Mouse (Mus musculus): ENCODE results near the gene Aatk. TPM values are rescaled to one million over a fixed set of nuclear protein-coding genes. Genes with fewer than 3 reads are reported as not detected.

The Aatk gene
- polyA plus RNA-seq, 1 experiment from 2014 or later = 32.2 TPM

GRCm38 (mm10) chr11:120045839-120046552, 971 bp downstream of the Aatk start:
- H3K4me1 ChIP-seq (ENCODE audit: control insufficient read depth, insufficient read depth, low read length) = peaks cover 43% of the 10 kb centered on the region

DNA sequence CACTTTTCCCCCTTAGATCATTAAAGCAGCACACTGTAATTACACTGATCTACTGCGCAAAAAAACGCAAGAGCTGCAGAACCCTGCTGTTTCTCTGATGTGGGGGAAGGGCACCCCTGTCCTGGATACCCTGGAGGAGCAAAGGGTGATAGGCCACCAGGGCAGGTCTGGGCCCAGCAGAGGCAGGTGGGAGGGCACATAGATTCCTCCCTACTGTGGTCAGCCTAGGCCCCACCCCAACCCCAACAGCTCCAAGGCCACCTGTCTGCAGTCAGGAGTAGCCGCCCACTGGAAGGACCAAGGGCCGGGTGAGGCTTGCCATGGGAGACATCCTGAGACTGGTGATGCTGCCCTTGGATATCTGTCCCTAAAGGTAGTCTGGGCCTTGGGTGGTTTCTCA, 1.6 kb downstream of the Aatk start:
- peaks cover 45% of the 10 kb centered on the region for H3K4me1 ChIP-seq (ENCODE audit: control insufficient read depth, insufficient read depth, low read length)
- H3K27me3 ChIP-seq (ENCODE audit: control insufficient read depth, insufficient read depth, low read length) = no peaks in the 10 kb centered on the region
- H3K9me3 ChIP-seq (ENCODE audit: control insufficient read depth, low read length) = no peaks in the 10 kb centered on the region
- H3K27ac ChIP-seq (ENCODE audit: low read depth, low read length) = peak overlapping the region; percentile 80
- WGBS = 50% methylated on average over 4 of the region's 4 CpGs
- peak overlapping the region; percentile 85 for H3K4me2 ChIP-seq (ENCODE audit: low read depth, low read length)
- H3K4me3 ChIP-seq (ENCODE audit: low read depth, low read length) = peak overlapping the region; percentile 52
- no peaks in the 10 kb centered on the region for H3K36me3 ChIP-seq (ENCODE audit: control insufficient read depth, insufficient read depth, low read length)
- ATAC-seq (ENCODE audit: low read depth) = no peak
- H3K9ac ChIP-seq (replicated peaks; ENCODE audit: low read depth, low read length) = peak overlapping the region; percentile 78

More at GRCm38 (mm10) chr11:120045839-120046552, 971 bp downstream of the Aatk start:
- Histone ChIP-seq H3K27me3 (ENCODE audit: control insufficient read depth, insufficient read depth, low read length) (no peaks in the 10 kb centered on the region), H3K9ac (replicated peaks; ENCODE audit: low read depth, low read length) (peak overlapping the region; percentile 78), H3K27ac (ENCODE audit: low read depth, low read length) (peak overlapping the region; percentile 80), H3K36me3 (ENCODE audit: control insufficient read depth, insufficient read depth, low read length) (no peaks in the 10 kb centered on the region), H3K9me3 (ENCODE audit: control insufficient read depth, low read length) (no peaks in the 10 kb centered on the region), H3K4me3 (ENCODE audit: low read depth, low read length) (peak overlapping the region; percentile 52), H3K4me2 (ENCODE audit: low read depth, low read length) (peak overlapping the region; percentile 85)
- peak; percentile 13; the same call in 1 of the 2 replicates for ATAC-seq (ENCODE audit: low read depth)
- WGBS = 38% methylated on average over 11 of the region's 11 CpGs

DNA sequence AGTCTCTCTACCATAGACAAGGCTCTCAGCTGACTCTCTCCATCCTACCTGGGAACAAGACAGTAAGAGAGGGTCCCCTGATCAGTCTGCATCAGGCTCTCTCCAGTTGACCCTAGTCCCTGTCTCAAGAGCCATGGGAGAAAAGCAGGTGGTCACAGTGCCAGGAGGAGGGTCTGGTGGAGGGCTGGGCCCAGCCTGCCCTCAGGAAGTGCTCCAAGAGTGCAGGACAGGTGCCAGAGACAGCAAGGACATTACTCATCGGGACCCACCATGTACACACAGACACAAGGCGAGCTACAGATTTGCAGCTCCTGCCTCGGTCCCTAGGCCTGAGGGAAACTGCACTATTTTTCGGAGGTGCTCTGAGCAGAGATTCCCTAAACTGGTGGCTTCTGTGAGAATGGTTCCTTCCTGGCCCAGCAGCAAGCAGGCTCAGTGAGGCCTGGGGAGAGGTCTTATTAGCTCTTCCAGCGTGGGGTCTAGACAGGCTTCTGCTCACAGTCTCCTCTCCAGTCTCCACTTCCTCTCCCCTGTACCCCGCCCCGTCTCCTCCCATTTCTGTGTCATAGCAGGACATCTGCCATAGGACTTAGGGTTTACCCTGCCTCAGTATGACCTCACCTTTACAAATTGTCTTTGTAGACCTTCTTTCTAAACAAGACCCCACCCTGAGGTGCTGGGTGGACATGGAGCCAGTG, 4.7 kb downstream of the Aatk start:
- Histone ChIP-seq H3K4me1 (ENCODE audit: control insufficient read depth, insufficient read depth, low read length) (peaks cover 34% of the 10 kb centered on the region), H3K36me3 (ENCODE audit: control insufficient read depth, insufficient read depth, low read length) (no peaks in the 10 kb centered on the region), H3K27me3 (ENCODE audit: control insufficient read depth, insufficient read depth, low read length) (no peaks in the 10 kb centered on the region), H3K4me3 (ENCODE audit: low read depth, low read length) (no peak overlapping the region), H3K9ac (replicated peaks; ENCODE audit: low read depth, low read length) (no peak overlapping the region), H3K9me3 (ENCODE audit: control insufficient read depth, low read length) (no peaks in the 10 kb centered on the region), H3K4me2 (ENCODE audit: low read depth, low read length) (no peak overlapping the region), H3K27ac (ENCODE audit: low read depth, low read length) (peak overlapping the region; percentile 16; the same call in 1 of the 2 replicates)
- no peak for ATAC-seq (ENCODE audit: low read depth)
- 76% methylated on average over 7 of the region's 7 CpGs for WGBS

DNA sequence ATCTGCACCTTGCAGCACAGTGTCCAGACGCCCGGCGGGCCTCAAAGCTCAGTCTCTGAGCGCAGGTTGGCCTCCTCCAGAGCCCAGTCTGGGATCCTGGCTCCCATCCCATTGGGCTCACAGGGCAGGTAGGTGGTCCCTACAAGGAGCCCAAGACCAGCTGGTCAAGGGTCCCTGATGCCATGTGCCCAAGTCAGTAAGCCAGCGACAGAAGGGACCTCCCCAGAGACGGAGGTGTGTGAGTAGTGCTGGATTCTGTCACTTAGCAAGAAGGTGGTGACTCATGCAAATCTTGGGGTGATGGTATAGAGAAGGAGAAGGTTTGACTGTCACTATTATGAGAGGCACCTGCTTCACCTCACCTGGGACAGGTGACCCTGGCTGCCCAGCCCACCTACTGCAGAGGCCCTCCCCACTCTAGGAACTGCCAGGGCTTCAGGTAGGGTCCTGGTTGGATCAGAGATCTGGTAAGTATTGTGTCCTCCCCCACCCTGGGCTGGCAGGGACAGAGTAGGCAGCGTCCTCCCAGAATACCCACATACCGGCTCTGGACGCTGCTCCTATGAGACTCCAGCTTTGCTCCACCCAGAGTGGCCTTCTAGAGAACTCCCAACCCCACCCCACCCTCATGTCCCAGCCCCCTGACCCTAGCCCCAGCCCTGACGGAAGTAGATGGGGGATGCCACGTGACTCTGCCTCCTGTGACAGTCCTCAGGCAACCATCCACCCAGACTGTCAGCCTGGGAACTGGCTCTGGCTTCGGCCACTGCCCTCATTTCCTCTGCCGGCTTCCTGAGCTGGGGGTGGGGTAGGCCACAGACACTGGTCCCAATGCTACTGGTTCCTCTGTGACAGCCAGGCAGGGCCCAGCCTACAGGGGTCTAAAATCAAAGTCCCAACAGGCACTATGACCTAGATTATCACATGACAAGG, 5.5 kb downstream of the Aatk start:
- Histone ChIP-seq H3K9ac (replicated peaks; ENCODE audit: low read depth, low read length) (no peak overlapping the region), H3K4me3 (ENCODE audit: low read depth, low read length) (no peak overlapping the region), H3K4me2 (ENCODE audit: low read depth, low read length) (no peak overlapping the region), H3K4me1 (ENCODE audit: control insufficient read depth, insufficient read depth, low read length) (peaks cover 32% of the 10 kb centered on the region), H3K9me3 (ENCODE audit: control insufficient read depth, low read length) (no peaks in the 10 kb centered on the region), H3K27ac (ENCODE audit: low read depth, low read length) (peak overlapping the region; percentile 16; the same call in 1 of the 2 replicates), H3K36me3 (ENCODE audit: control insufficient read depth, insufficient read depth, low read length) (no peaks in the 10 kb centered on the region), H3K27me3 (ENCODE audit: control insufficient read depth, insufficient read depth, low read length) (no peaks in the 10 kb centered on the region)
- ATAC-seq (ENCODE audit: low read depth) = no peak
- 76% methylated on average over 13 of the region's 13 CpGs for WGBS

- no peak for ATAC-seq (ENCODE audit: low read depth)
- Histone ChIP-seq H3K9ac (replicated peaks; ENCODE audit: low read depth, low read length) (no peak overlapping the region), H3K4me3 (ENCODE audit: low read depth, low read length) (no peak overlapping the region), H3K9me3 (ENCODE audit: control insufficient read depth, low read length) (no peaks in the 10 kb centered on the region), H3K36me3 (ENCODE audit: control insufficient read depth, insufficient read depth, low read length) (no peaks in the 10 kb centered on the region), H3K4me1 (ENCODE audit: control insufficient read depth, insufficient read depth, low read length) (peaks cover 22% of the 10 kb centered on the region; the same call in 1 of the 2 replicates), H3K4me2 (ENCODE audit: low read depth, low read length) (no peak overlapping the region), H3K27me3 (ENCODE audit: control insufficient read depth, insufficient read depth, low read length) (no peaks in the 10 kb centered on the region), H3K27ac (ENCODE audit: low read depth, low read length) (no peak overlapping the region)
- 79% methylated on average over 8 of the region's 8 CpGs for WGBS
These were observed 6.5 kb downstream of the Aatk start for GRCm38 (mm10) chr11:120040440-120040839.

GRCm38 (mm10) chr11:120039581-120039980, 7.4 kb downstream of the Aatk start:
- H3K4me3 ChIP-seq (ENCODE audit: low read depth, low read length) = no peak overlapping the region
- no peaks in the 10 kb centered on the region for H3K9me3 ChIP-seq (ENCODE audit: control insufficient read depth, low read length)
- WGBS = 29% methylated on average over 4 of the region's 4 CpGs
- no peak overlapping the region for H3K4me2 ChIP-seq (ENCODE audit: low read depth, low read length)
- H3K27ac ChIP-seq (ENCODE audit: low read depth, low read length) = no peak overlapping the region
- 0 out of 2 replicates have a peak, but pooled peaks cover 18% of the 10 kb centered on the region for H3K4me1 ChIP-seq (ENCODE audit: control insufficient read depth, insufficient read depth, low read length)
- no peaks in the 10 kb centered on the region for H3K27me3 ChIP-seq (ENCODE audit: control insufficient read depth, insufficient read depth, low read length)
- H3K36me3 ChIP-seq (ENCODE audit: control insufficient read depth, insufficient read depth, low read length) = no peaks in the 10 kb centered on the region
- ATAC-seq (ENCODE audit: low read depth) = no peak
- H3K9ac ChIP-seq (replicated peaks; ENCODE audit: low read depth, low read length) = no peak overlapping the region

- no peak overlapping the region for H3K4me2 ChIP-seq (ENCODE audit: low read depth, low read length)
- no peak overlapping the region for H3K9ac ChIP-seq (replicated peaks; ENCODE audit: low read depth, low read length)
- H3K27me3 ChIP-seq (ENCODE audit: control insufficient read depth, insufficient read depth, low read length) = no peaks in the 10 kb centered on the region
- H3K27ac ChIP-seq (ENCODE audit: low read depth, low read length) = no peak overlapping the region
- H3K4me1 ChIP-seq (ENCODE audit: control insufficient read depth, insufficient read depth, low read length) = no peaks in the 10 kb centered on the region
- WGBS = 76% methylated on average over 5 of the region's 5 CpGs
- H3K9me3 ChIP-seq (ENCODE audit: control insufficient read depth, low read length) = no peaks in the 10 kb centered on the region
- H3K4me3 ChIP-seq (ENCODE audit: low read depth, low read length) = no peak overlapping the region
- no peak for ATAC-seq (ENCODE audit: low read depth)
- H3K36me3 ChIP-seq (ENCODE audit: control insufficient read depth, insufficient read depth, low read length) = no peaks in the 10 kb centered on the region
These were observed 12.2 kb downstream of the Aatk start for GRCm38 (mm10) chr11:120034762-120035161.

DNA sequence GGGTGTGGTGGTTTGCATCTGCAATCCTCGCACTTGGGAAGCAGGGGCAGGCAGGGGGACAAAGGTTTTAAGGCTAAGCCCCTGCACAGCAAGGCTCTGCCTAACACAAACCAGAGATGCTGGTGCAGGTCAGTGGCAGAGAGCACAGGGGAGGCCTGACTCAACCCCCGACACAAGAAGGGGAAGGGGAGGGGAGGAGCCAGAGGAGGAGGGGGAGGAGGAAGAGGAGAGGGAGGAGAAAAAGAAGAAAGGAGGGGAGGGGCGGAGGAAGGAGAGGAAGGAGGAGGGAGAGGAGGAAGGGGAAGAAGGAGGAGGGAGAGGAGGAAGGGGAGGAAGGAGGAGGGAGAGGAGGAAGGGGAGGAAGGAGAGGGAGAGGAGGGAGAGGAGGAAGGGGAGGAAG, 12.7 kb downstream of the Aatk start:
- 34% methylated on average over 3 of the region's 3 CpGs for WGBS
- Histone ChIP-seq H3K4me1 (ENCODE audit: control insufficient read depth, insufficient read depth, low read length) (no peaks in the 10 kb centered on the region), H3K36me3 (ENCODE audit: control insufficient read depth, insufficient read depth, low read length) (no peaks in the 10 kb centered on the region), H3K4me3 (ENCODE audit: low read depth, low read length) (no peak overlapping the region), H3K9ac (replicated peaks; ENCODE audit: low read depth, low read length) (no peak overlapping the region), H3K27ac (ENCODE audit: low read depth, low read length) (no peak overlapping the region), H3K27me3 (ENCODE audit: control insufficient read depth, insufficient read depth, low read length) (no peaks in the 10 kb centered on the region), H3K9me3 (ENCODE audit: control insufficient read depth, low read length) (no peaks in the 10 kb centered on the region), H3K4me2 (ENCODE audit: low read depth, low read length) (no peak overlapping the region)
- no peak for ATAC-seq (ENCODE audit: low read depth)
